Mouse (Mus musculus) midbrain, embryonic 10.5 days (tissue): ENCODE results near the gene Cep295nl. TPM values are rescaled to one million over a fixed set of nuclear protein-coding genes. Genes with fewer than 3 reads are reported as not detected.
"Not testable (repeated sequence)": the region's sequence is repeated elsewhere in the genome, so short reads cannot be mapped to it uniquely, and the experiment has no call there.

Experiments
- DNase-seq: peaks from one replicate; pipeline ENCODE4 v3.0.0-alpha.2; 2017; ENCODE audit warnings: low spot score
- H3K27ac ChIP-seq: fragments of 300-500 bp; sonication (generic); replicated peaks from 2 replicates; pipeline ENCODE4 v1.5.1; 2016; ENCODE audit warnings: mild to moderate bottlenecking
- H3K27me3 ChIP-seq: fragments of 300-500 bp; sonication (generic); 2 replicates; pipeline ENCODE4 v1.6.1; 2016; ENCODE audit warnings: low read depth, mild to moderate bottlenecking; ENCODE audit not compliant: poor library complexity, severe bottlenecking
- H3K36me3 ChIP-seq: fragments of 300-500 bp; sonication (generic); 2 replicates; pipeline ENCODE4 v1.6.1; 2016; ENCODE audit warnings: mild to moderate bottlenecking, moderate library complexity
- H3K4me1 ChIP-seq: fragments of 300-500 bp; sonication (generic); 2 replicates; pipeline ENCODE4 v1.6.1; 2016
- H3K4me3 ChIP-seq: fragments of 300-500 bp; sonication (generic); 2 replicates; pipeline ENCODE4 v1.5.1; 2016; ENCODE audit warnings: mild to moderate bottlenecking, moderate library complexity
- H3K9me3 ChIP-seq: fragments of 300-500 bp; sonication (generic); replicated peaks from 2 replicates; pipeline ENCODE4 v1.6.1; 2016; ENCODE audit warnings: mild to moderate bottlenecking
- WGBS: fragments of 180-500 bp; shearing (Covaris S2); methylation state at CpG from one replicate; pipeline ENCODE4 v1.1.7; 2016; 5-methylcytosine and 5-hydroxymethylcytosine counted together
- polyA plus RNA-seq: library from polyadenylated mRNA; unstranded; fragments of >200 nt; fragmentation: Nextera tagmentation; extraction: Ambion mirVana; gene quantifications from 2 replicates; pipeline ENCODE4 v1.2.1, GENCODE M21; 2016

Gene Cep295nl
- 0.06 and 0.21 TPM in 2 replicates for polyA plus RNA-seq

DNA sequence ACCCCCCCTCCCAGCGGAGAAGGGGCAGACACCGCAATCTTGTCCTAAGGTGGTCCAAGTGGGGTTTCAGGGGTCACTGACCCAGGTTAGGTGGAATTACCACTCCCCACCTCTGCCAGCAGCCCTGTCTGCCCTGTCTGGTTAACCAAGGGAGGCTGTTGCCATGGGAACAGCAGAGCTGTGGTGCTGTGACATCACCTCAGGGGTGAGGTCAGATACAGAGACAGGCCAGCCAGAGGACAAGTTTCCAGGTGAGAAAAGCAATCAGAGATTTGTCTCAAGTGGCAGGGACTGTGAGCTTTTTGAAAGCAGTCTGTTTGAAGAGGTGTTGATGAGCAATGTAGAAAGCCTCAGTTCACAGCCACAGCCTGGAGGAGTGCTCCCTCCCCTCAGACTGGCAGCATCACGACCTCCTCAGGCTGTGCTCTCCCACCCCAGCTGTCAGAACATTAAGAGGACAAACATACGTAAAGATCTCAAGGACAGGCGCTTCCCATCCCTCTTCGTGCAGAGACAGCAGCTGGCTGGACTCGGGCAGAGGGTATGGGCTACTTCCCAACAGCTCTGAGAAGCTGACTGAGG lies at the start of gene Cep295nl:
TSS of gene Cep295nl (minus strand) at position 101 of the 582 bp plus-strand sequence.
- peak within 1 kb of the TSS; percentile 46; the same call in 1 of the 2 replicates for H3K27ac ChIP-seq

DNA sequence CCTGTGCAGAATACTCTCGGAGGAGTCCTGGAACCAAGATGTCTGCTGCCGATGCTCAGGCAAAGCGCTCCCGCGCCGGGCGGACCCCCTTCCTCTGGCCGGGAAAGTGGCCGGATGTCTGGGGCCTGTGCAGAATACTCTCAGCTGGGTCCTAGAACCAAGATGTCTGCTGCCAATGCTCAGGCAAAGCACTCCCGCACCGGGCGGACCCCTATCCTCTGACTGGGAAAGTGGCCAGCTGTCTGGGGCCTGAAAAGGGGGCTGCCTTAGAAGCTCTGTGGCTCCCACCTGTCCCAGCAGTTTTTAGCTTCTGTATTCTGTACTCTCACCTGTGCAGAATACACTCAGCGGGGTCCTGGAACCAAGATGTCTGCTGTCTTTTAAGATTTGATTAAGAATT lies 45.5 kb upstream of the Cep295nl start:
- 96% methylated on average over 13 of the region's 13 CpGs for WGBS
- not testable (repeated sequence) for H3K4me3 ChIP-seq, H3K27ac ChIP-seq, H3K27me3 ChIP-seq, H3K9me3 ChIP-seq, H3K36me3 ChIP-seq, DNase-seq, H3K4me1 ChIP-seq

More for the DNA sequence above, at the start of gene Cep295nl:
- Histone ChIP-seq H3K9me3 (no peaks in the 10 kb centered on the region), H3K4me1 (peaks cover 29% of the 10 kb centered on the region), H3K27me3 (no peaks in the 10 kb centered on the region), H3K4me3 (no peak within 1 kb of the TSS), H3K36me3 (no peaks in the 10 kb centered on the region)
- DNase-seq: peak; percentile 44
- WGBS: 35% methylated on average over 7 of the region's 7 CpGs

DNA sequence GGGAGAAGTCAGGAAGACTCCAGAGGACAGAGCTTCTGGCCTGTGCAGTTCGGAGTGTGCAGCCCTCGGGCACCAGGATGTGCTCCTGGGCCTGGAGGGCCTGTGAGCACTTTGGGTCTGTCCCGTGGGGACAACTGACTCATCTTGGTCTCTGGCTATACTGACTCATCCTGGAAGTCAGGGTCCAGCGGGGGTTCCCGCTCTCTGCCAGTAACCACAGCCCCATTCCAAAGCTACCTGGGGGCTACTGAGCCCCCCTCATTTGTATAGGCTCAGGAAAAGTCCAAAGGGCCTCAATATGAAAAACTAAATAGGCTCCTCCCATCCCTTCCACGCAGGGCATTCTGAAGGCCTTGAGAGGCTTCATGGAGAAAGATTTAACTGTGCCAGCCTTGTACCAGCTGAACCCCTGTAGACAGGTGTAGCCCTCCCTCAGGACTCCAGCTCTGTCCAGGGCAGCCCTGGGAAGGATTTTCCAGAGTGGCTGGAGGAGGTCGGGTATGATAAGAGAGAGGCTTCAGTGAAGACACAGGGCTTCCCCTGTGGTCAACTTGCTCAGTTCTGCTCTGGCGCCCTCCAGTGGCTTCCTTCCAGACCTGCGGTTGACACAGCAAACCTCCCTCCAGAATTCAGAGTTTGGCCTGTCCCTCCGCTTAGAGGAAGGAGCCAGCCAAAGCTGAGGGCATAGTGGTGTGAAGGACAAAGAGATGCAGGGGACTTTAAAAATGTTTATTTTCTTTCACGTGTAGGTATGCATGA lies 37.1 kb upstream of the Cep295nl start:
- peak; percentile 79 for DNase-seq
- 47% methylated on average over 11 of the region's 11 CpGs for WGBS
- Histone ChIP-seq H3K4me3 (no peak overlapping the region), H3K27ac (0 out of 2 replicates have a peak overlapping the region, but pooled peaks have one; percentile 49), H3K27me3 (no peaks in the 10 kb centered on the region), H3K9me3 (no peaks in the 10 kb centered on the region), H3K4me1 (peaks cover 19% of the 10 kb centered on the region), H3K36me3 (no peaks in the 10 kb centered on the region)

DNA sequence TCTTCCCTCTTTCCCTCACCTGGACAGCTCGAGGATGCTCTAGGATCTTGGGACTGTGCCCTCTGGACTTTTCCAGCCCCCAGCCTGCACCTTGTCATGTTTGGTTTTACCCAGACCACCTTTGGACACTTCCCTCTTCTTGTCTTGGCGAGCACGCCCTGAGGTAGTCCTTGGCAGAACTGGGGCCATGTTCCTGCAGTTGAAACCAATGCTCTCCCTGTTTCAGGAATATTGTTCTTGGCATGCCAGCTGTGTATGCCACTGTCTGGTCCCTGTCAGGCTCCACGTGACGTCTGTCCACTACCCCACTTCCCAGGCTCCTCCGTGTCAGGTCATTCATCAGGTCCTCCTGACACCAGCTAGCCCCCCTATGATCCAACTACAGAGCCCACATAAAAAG lies 36.4 kb upstream of the Cep295nl start:
- Histone ChIP-seq H3K27ac (no peak overlapping the region), H3K4me1 (peaks cover 25% of the 10 kb centered on the region), H3K27me3 (no peaks in the 10 kb centered on the region), H3K9me3 (no peaks in the 10 kb centered on the region), H3K4me3 (no peak overlapping the region), H3K36me3 (no peaks in the 10 kb centered on the region)
- no peak for DNase-seq
- 90% methylated on average over 6 of the region's 6 CpGs for WGBS

DNA sequence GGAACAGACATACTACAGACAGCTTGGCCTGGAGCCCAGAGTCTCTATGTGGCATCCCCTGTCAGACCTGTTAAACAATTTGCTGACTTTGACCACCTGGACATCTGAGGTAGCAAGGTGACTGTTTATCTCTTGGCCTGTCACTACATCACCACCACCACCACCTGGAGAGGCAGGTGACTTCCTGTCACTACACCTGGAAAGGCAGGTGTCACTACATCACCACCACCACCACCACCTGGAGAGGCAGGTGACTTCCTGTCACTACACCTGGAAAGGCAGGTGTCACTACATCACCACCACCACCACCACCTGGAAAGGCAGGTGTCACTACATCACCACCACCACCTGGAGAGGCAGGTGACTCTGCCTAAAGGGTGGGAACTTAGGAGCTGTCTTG lies 34.0 kb upstream of the Cep295nl start:
- not testable (repeated sequence) for H3K4me3 ChIP-seq, H3K9me3 ChIP-seq, H3K27me3 ChIP-seq, H3K27ac ChIP-seq, H3K36me3 ChIP-seq, DNase-seq
- H3K4me1 ChIP-seq: peaks cover 25% of the 10 kb centered on the region

GRCm38 (mm10) chr11:118375881-118376280 lies 33.6 kb upstream of the Cep295nl start:
- peaks cover 25% of the 10 kb centered on the region for H3K4me1 ChIP-seq
- DNase-seq: no peak
- 91% methylated on average over 5 of the region's 5 CpGs for WGBS

GRCm38 (mm10) chr11:118375461-118375860 lies 33.2 kb upstream of the Cep295nl start:
- Histone ChIP-seq H3K4me1 (peaks cover 25% of the 10 kb centered on the region), H3K9me3 (no peaks in the 10 kb centered on the region), H3K27ac (no peak overlapping the region), H3K36me3 (no peaks in the 10 kb centered on the region), H3K27me3 (no peaks in the 10 kb centered on the region), H3K4me3 (no peak overlapping the region)
- WGBS: 93% methylated on average over 8 of the region's 8 CpGs
- DNase-seq: no peak

More at GRCm38 (mm10) chr11:118375881-118376280, 33.6 kb upstream of the Cep295nl start:
- H3K27me3 ChIP-seq: no peaks in the 10 kb centered on the region
- H3K27ac ChIP-seq: no peak overlapping the region
- no peaks in the 10 kb centered on the region for H3K36me3 ChIP-seq
- H3K9me3 ChIP-seq: no peaks in the 10 kb centered on the region
- no peak overlapping the region for H3K4me3 ChIP-seq

DNA sequence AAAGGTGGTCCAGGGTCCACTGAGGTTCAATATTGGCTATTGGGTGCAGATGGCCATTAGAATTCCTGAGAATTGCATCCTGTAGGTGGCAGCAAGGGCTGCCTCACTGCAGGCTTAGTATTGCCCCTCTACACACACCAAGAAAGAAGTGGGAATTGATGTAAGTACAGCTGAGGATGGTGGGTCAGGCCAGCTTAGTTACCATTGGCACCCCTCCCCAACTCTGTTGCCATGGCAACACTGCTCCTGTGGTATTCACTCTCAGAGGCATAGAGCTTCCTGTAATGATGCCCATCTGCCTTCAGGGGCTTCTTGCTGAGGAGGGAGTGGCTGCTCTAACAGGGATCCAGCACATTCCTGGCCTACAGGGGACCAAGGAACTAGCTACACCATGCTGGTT lies 32.7 kb upstream of the Cep295nl start:
- Histone ChIP-seq H3K9me3 (no peaks in the 10 kb centered on the region), H3K27me3 (no peaks in the 10 kb centered on the region), H3K4me1 (peaks cover 25% of the 10 kb centered on the region), H3K36me3 (no peaks in the 10 kb centered on the region), H3K4me3 (no peak overlapping the region), H3K27ac (no peak overlapping the region)
- no peak for DNase-seq

DNA sequence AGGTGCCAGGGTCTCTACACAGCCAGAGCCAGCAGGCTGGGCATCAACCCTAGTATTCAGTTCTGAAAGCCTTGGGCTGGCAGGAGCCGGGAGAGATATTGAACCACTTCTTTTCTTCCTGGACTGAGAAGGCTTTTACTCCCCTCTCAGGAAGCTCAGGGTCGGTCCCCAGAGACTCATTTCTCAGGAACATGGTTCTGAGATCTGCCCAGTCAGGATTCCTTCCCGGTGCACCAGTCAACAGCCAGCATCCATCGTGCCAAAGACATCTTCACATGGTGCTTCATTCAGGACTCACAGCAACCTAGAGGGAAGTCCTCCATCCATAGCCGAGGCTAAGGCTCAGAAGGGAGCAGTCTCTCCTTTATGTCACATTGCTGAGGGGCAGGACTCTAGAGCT lies 32.2 kb upstream of the Cep295nl start:
- DNase-seq: no peak
- Histone ChIP-seq H3K9me3 (no peaks in the 10 kb centered on the region), H3K36me3 (no peaks in the 10 kb centered on the region), H3K4me1 (peaks cover 23% of the 10 kb centered on the region), H3K27ac (peak overlapping the region; percentile 18; the same call in 1 of the 2 replicates), H3K27me3 (no peaks in the 10 kb centered on the region), H3K4me3 (no peak overlapping the region)
- WGBS: 72% methylated on average over 5 of the region's 5 CpGs

DNA sequence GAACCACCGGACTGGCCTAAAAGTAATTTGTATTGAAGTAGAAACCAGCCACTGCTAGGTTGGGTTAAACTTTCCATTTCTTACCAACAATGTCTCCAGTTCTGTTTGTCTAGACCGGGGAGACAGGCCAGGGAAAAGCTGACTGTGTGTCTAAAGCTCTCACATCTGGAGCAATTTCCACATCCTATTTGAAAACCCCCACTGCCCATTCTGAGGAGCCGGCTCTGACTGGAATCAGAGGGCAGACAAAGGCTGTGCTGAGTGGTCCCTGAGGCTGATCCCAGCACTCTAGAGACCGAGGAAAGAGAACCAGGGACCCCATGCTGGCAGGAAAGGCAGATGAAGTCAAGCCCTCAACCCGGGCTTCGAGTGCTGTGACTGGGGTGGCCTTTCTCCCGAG lies 30.3 kb upstream of the Cep295nl start:
- WGBS: 58% methylated on average over 7 of the region's 7 CpGs
- Histone ChIP-seq H3K4me3 (no peak overlapping the region), H3K27me3 (no peaks in the 10 kb centered on the region), H3K4me1 (peaks cover 15% of the 10 kb centered on the region), H3K36me3 (no peaks in the 10 kb centered on the region), H3K27ac (no peak overlapping the region), H3K9me3 (no peaks in the 10 kb centered on the region; the same call in 1 of the 2 replicates)
- DNase-seq: no peak

GRCm38 (mm10) chr11:118371876-118372275 lies 29.6 kb upstream of the Cep295nl start:
- no peaks in the 10 kb centered on the region for H3K36me3 ChIP-seq
- H3K4me1 ChIP-seq: peaks cover 15% of the 10 kb centered on the region
- 87% methylated on average over 7 of the region's 7 CpGs for WGBS
- DNase-seq: no peak
- no peaks in the 10 kb centered on the region for H3K27me3 ChIP-seq
- no peaks in the 10 kb centered on the region; the same call in 1 of the 2 replicates for H3K9me3 ChIP-seq
- H3K27ac ChIP-seq: no peak overlapping the region
- no peak overlapping the region for H3K4me3 ChIP-seq

DNA sequence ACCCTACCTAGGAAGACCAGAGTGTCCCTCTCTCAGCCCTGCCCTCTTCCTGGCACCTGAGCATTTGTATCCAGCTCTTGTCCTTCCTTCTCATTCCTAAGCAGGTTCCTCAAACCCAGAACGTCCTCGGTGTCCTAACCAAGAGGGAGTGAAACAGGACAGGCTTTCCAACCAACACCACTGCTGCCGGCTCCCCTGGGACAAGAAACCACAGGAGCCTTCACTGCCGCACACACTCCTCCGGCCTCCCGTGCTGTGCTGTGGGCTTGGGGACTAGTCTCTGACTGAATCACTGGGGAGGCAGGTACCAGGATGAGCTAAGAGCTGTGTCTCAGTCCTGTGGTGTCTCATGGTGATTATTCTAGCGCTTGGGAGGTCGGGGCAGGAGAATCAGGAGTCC lies 27.4 kb upstream of the Cep295nl start:
- DNase-seq: no peak
- Histone ChIP-seq H3K27ac (no peak overlapping the region), H3K4me3 (no peak overlapping the region), H3K27me3 (no peaks in the 10 kb centered on the region), H3K36me3 (no peaks in the 10 kb centered on the region), H3K9me3 (no peaks in the 10 kb centered on the region; the same call in 1 of the 2 replicates), H3K4me1 (peaks cover 15% of the 10 kb centered on the region)
- 83% methylated on average over 8 of the region's 8 CpGs for WGBS

DNA sequence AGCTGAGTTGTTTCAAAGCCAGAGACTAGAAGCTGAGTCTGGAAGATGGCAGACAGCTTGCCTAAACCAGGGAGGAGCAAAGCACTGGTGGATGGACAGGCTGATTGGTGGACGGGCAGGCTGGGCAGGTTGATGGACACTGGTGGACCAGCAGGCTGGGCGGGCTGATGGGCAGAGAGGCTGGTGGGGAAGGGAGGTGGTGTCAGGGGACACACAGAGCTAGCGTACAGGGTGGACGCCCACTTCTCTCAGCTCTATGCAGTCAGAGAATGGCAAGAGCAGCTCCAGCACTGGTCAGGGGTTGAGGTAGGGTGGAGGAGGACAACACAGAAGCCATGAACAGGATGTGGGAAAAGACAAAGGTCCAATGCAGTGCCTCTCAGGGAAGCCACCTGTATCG lies 27.0 kb upstream of the Cep295nl start:
- WGBS: 87% methylated on average over 5 of the region's 5 CpGs
- no peak overlapping the region for H3K4me3 ChIP-seq
- no peaks in the 10 kb centered on the region for H3K27me3 ChIP-seq
- no peaks in the 10 kb centered on the region for H3K36me3 ChIP-seq
- no peak for DNase-seq
- no peak overlapping the region for H3K27ac ChIP-seq
- H3K4me1 ChIP-seq: peaks cover 11% of the 10 kb centered on the region
- no peaks in the 10 kb centered on the region; the same call in 1 of the 2 replicates for H3K9me3 ChIP-seq
